8 mouse cellular contexts compared by ENCODE assay signal in genomic region chr10:12809702-12810101, GRCm38 (mm10). TPM values are rescaled to one million over a fixed set of nuclear protein-coding genes. Genes with fewer than 3 reads are reported as not detected.
DNase-seq lines count a peak whose midpoint lies in the region; ATAC-seq and TF ChIP-seq lines count a peak whose summit lies in the region.

No protein-coding gene starts in this region.

- no peak overlapping the region for H3K9ac ChIP-seq in heart, embryonic 11.5 days (ENCODE audit: low read depth, low read length)
- H3K9ac ChIP-seq in liver, adult 2 months (ENCODE audit: low read depth, low read length) = no peak overlapping the region

- no peak overlapping the region for H3K27ac ChIP-seq in heart, embryonic 11.5 days (ENCODE audit: low read depth, low read length)
- no peak overlapping the region for H3K27ac ChIP-seq in liver, adult 2 months (replicated peaks; ENCODE audit: insufficient read depth, low read depth, low read length)

- no peak for TF ChIP-seq POLR2A in liver, adult 2 months (IDR thresholded peaks at IDR 0.05; ENCODE audit: extremely low read depth, insufficient read depth, low read length)

- peaks cover 46% of the 10 kb centered on the region for H3K4me1 ChIP-seq in heart, embryonic 11.5 days (ENCODE audit: control insufficient read depth, insufficient read depth, low read length)
- peaks cover 9% of the 10 kb centered on the region for H3K4me1 ChIP-seq in liver, adult 2 months (ENCODE audit: control insufficient read depth, insufficient read depth, low read length)

- no peaks in the 10 kb centered on the region for H3K9me3 ChIP-seq in heart, embryonic 11.5 days (replicated peaks; ENCODE audit: control insufficient read depth, low read length)

- TF ChIP-seq CTCF in liver, adult 2 months (IDR thresholded peaks at IDR 0.05; ENCODE audit: low read depth, low read length) = no peak

- no peak overlapping the region for H3K4me2 ChIP-seq in heart, embryonic 11.5 days

- H3K27me3 ChIP-seq in heart, embryonic 11.5 days (ENCODE audit: control insufficient read depth, insufficient read depth, low read length) = no peaks in the 10 kb centered on the region
- H3K27me3 ChIP-seq in liver, adult 2 months (ENCODE audit: control insufficient read depth, insufficient read depth, low read length) = no peaks in the 10 kb centered on the region

- 49% methylated on average over 3 of the region's 3 CpGs for WGBS in heart, embryonic 11.5 days (ENCODE audit: insufficient replicate concordance)
- WGBS in liver, adult 2 months = 13% methylated on average over 3 of the region's 3 CpGs

- H3K79me2 ChIP-seq in liver, adult 2 months (ENCODE audit: control insufficient read depth, insufficient read depth, low read length) = peaks cover 34% of the 10 kb centered on the region; the same call in 1 of the 2 replicates

- no peak overlapping the region for H3K4me3 ChIP-seq in heart, embryonic 11.5 days (ENCODE audit: low read depth, low read length)
- no peak overlapping the region for H3K4me3 ChIP-seq in liver, adult 2 months (ENCODE audit: insufficient read depth, low read depth, low read length)

- DNase-seq in heart, adult 11 months = peak; percentile 96
- DNase-seq in liver, adult 2 months (ENCODE audit: extremely low read depth, low read depth, low spot score) = peak; percentile 93
- DNase-seq in liver = no peak
- DNase-seq in embryo, embryonic 10 days (ENCODE audit: low spot score) = peak; percentile 60
- DNase-seq in kidney, postnatal 10 days = peak; percentile 25
- no peak for DNase-seq in layer of hippocampus, adult 11-12 months (ENCODE audit: low spot score)
- DNase-seq in spleen, postnatal 10 days (ENCODE audit: low spot score in 2 of 2) = no peak

- ATAC-seq in heart, embryonic 11.5 days (replicated peaks; ENCODE audit: insufficient number of reproducible peaks, low FRiP score, low TSS enrichment) = no peak

- no peaks in the 10 kb centered on the region for H3K36me3 ChIP-seq in heart, embryonic 11.5 days (ENCODE audit: control insufficient read depth, insufficient read depth, low read length)
- H3K36me3 ChIP-seq in liver, adult 2 months (ENCODE audit: control insufficient read depth, insufficient read depth, low read length) = no peaks in the 10 kb centered on the region

RNA-seq across cellular contexts. Expression of gene Utrn, which starts 59.5 kb away (rescaled TPM):
- 47.3 and 68.5 TPM in 2 replicates for polyA plus RNA-seq in heart, embryonic 11.5 days (2014; fragmentation: Nextera tagmentation; extraction: Ambion mirVana)
- total RNA-seq in liver, adult 2 months (2014; rRNA removed) = 25.7 and 27.9 TPM in 2 replicates
- polyA plus RNA-seq in liver, adult 2 months (2012; rRNA removed) = 5.4 and 5.9 TPM in 2 replicates

Comparison
In these comparisons a context has a peak if more than half of its experiments do, and no peak if none do; other contexts are left out.
1. DNase-seq: peak in heart, adult 11 months (single experiment), liver, adult 2 months (single experiment), embryo, embryonic 10 days (single experiment) and kidney, postnatal 10 days (single experiment); none in liver (single experiment), layer of hippocampus, adult 11-12 months (single experiment) and spleen, postnatal 10 days (0 of 2).